Mouse (Mus musculus): ENCODE data around the gene Rpl28. TPM values are rescaled to one million over a fixed set of nuclear protein-coding genes. Genes with fewer than 3 reads are reported as not detected.

Rpl28 gene
- total and polyA plus RNA-seq, 3 experiments, result 548 to 5,642 (median 1,543) TPM

DNA sequence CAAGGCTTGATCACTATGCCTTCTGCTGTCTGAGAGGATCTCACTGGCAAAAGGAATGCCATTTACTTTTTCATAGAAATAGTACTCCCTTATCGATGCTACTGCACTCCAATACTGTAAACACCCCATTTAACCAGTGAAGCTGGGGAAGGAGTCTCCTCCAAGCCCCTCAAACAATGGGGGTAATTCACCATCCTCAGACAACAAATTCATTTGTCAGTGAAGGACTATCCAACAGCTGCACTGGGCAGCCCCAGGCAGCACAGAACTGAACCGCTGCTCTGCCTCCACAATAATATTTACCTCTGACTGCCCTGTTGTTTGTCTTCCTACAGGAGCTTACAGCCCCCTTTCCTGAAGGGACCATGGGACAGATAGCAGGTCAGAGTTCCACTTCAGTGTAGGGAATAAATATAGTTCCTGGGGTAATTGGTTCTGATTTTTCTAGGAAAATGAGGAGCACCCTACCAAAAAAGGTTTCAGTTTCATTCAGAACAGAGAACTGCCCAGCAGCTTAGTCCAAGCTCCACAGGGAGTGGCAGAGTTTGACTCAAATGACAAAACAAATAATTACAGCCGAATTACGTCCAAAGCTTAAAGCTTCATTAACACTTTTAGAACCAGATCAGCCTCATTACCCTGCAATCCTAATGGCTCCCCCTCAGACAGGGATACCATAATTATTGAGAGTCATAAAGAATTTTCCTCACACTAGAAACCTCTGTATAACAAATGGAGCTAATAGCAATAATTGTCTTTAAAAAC lies 27.5 kb upstream of the Rpl28 start:
- Histone ChIP-seq H3K4me1 (ENCODE audit: insufficient read depth, low read depth, low read length) (no peaks in the 10 kb centered on the region), H3K27me3 (ENCODE audit: insufficient read depth, low read length) (peaks cover 22% of the 10 kb centered on the region), H3K4me3 (ENCODE audit: low read depth, low read length) (no peak overlapping the region), H3K9me3 (replicated peaks) (no peaks in the 10 kb centered on the region), H3K36me3 (replicated peaks) (no peaks in the 10 kb centered on the region)
- no peak for TF ChIP-seq CTCF (IDR thresholded peaks at IDR 0.05; ENCODE audit: low read depth, low read length)
- no peak for TF ChIP-seq POLR2AphosphoS5 (IDR thresholded peaks at IDR 0.05; ENCODE audit: insufficient replicate concordance, low read depth, low read length)
- TF ChIP-seq GATA1 (IDR thresholded peaks at IDR 0.05; ENCODE audit: borderline replicate concordance, low read length), result no peak
- TF ChIP-seq TAL1 (conservative IDR thresholded peaks at IDR 0.05; ENCODE audit: low read depth, low read length), result no peak
- no peak for TF ChIP-seq GATA2 (IDR thresholded peaks at IDR 0.05; ENCODE audit: borderline replicate concordance, low read depth, low read length)
- ATAC-seq (ENCODE audit: extremely low read depth, insufficient number of reproducible peaks, low FRiP score, poor library complexity, severe bottlenecking) (no peak), DNase-seq (ENCODE audit: low spot score) (no peak)

GRCm38 (mm10) chr7:4771202-4771601 lies 21.5 kb upstream of the Rpl28 start, which contains the start of gene Fam71e2:
Gene Fam71e2 (minus strand): TSS chr7:4771302.
- DNase-seq (ENCODE audit: low spot score) (no peak), ATAC-seq (ENCODE audit: extremely low read depth, insufficient number of reproducible peaks, low FRiP score, poor library complexity, severe bottlenecking) (no peak)
- Histone ChIP-seq H3K4me1 (ENCODE audit: insufficient read depth, low read depth, low read length) (no peaks in the 10 kb centered on the region), H3K36me3 (replicated peaks) (no peaks in the 10 kb centered on the region), H3K9me3 (replicated peaks) (no peaks in the 10 kb centered on the region), H3K27me3 (ENCODE audit: insufficient read depth, low read length) (peaks cover 44% of the 10 kb centered on the region), H3K4me3 (ENCODE audit: low read depth, low read length) (no peak within 1 kb of the TSS)
- no peak for TF ChIP-seq GATA2 (IDR thresholded peaks at IDR 0.05; ENCODE audit: borderline replicate concordance, low read depth, low read length)
- no peak for TF ChIP-seq TAL1 (conservative IDR thresholded peaks at IDR 0.05; ENCODE audit: low read depth, low read length)
- TF ChIP-seq CTCF (IDR thresholded peaks at IDR 0.05; ENCODE audit: low read depth, low read length), result no peak
- TF ChIP-seq POLR2AphosphoS5 (IDR thresholded peaks at IDR 0.05; ENCODE audit: insufficient replicate concordance, low read depth, low read length), result no peak

- no peaks in the 10 kb centered on the region for H3K9me3 ChIP-seq (replicated peaks)
- H3K36me3 ChIP-seq (replicated peaks), result no peaks in the 10 kb centered on the region
- H3K27me3 ChIP-seq (ENCODE audit: insufficient read depth, low read length), result peaks cover 47% of the 10 kb centered on the region
- peaks cover 43% of the 10 kb centered on the region for H3K4me1 ChIP-seq (ENCODE audit: insufficient read depth, low read depth, low read length)
- no peak overlapping the region for H3K4me3 ChIP-seq (ENCODE audit: low read depth, low read length)
- DNase-seq (ENCODE audit: low spot score) (no peak), ATAC-seq (ENCODE audit: extremely low read depth, insufficient number of reproducible peaks, low FRiP score, poor library complexity, severe bottlenecking) (no peak)
- TF ChIP-seq GATA1 (IDR thresholded peaks at IDR 0.05; ENCODE audit: borderline replicate concordance, low read length) (no peak), TAL1 (conservative IDR thresholded peaks at IDR 0.05; ENCODE audit: low read depth, low read length) (no peak), POLR2AphosphoS5 (IDR thresholded peaks at IDR 0.05; ENCODE audit: insufficient replicate concordance, low read depth, low read length) (no peak), CTCF (IDR thresholded peaks at IDR 0.05; ENCODE audit: low read depth, low read length) (no peak), GATA2 (IDR thresholded peaks at IDR 0.05; ENCODE audit: borderline replicate concordance, low read depth, low read length) (no peak)
Measured at GRCm38 (mm10) chr7:4776131-4776530, 16.5 kb upstream of the Rpl28 start.

DNA sequence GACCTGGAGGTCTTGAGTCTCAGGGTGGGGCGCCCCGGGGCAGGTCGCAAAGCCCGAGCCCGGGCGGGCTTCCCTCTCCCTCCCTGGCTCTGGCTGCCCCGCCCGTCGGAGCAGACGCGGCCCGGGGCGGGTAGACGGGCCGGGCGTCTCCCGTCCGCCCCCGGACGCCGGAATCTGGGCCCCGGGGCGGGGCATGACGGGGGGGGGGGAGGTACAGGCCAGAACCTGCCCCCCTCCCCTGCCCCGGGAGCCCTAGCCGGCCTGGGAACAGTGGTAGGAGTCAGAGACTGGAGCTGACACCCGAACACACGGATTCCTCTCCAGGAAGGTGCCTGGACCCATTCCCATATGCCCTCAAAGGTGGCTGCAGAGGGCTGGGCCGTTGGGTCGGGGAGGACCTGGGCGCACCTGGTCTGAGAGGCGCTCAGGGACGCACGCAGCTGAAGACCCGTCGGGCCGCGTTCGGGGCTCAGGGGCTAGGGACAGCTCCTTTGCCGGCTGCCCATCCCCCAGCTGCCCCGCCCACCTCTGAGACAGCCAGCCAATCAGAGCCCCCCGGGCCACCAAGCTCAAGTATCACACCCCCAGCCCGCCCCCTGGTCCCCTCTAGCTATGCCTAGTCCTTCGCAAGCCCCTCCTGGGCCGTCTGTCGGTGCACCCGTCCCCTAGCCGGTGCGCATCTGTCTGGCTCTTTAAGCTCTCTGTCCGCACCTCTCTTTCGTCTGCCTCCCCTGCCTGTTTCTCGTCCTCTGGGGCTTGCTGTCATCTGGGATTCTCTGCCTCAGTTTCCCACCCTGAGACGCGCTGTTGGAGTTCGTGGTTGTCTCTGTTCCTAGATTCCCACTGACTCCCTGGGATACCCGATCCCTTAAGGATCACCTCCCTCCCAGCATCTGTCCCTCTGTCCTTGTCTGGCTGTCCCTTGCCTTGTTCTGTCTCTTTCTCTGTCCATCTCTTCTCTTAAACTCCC lies 15.5 kb upstream of the Rpl28 start:
- no peak for DNase-seq (ENCODE audit: low spot score)
- Histone ChIP-seq H3K4me1 (ENCODE audit: insufficient read depth, low read depth, low read length) (peaks cover 50% of the 10 kb centered on the region), H3K36me3 (replicated peaks) (no peaks in the 10 kb centered on the region), H3K4me3 (ENCODE audit: low read depth, low read length) (peak overlapping the region; percentile 63; the same call in 1 of the 2 replicates), H3K27me3 (ENCODE audit: insufficient read depth, low read length) (peaks cover 47% of the 10 kb centered on the region), H3K9me3 (replicated peaks) (no peaks in the 10 kb centered on the region)
- ATAC-seq (ENCODE audit: extremely low read depth, insufficient number of reproducible peaks, low FRiP score, poor library complexity, severe bottlenecking), result no peak
- TF ChIP-seq CTCF (IDR thresholded peaks at IDR 0.05; ENCODE audit: low read depth, low read length) (no peak), POLR2AphosphoS5 (IDR thresholded peaks at IDR 0.05; ENCODE audit: insufficient replicate concordance, low read depth, low read length) (no peak), GATA1 (IDR thresholded peaks at IDR 0.05; ENCODE audit: borderline replicate concordance, low read length) (no peak), TAL1 (conservative IDR thresholded peaks at IDR 0.05; ENCODE audit: low read depth, low read length) (no peak)

- H3K4me3 ChIP-seq (ENCODE audit: low read depth, low read length), result no peak overlapping the region
- DNase-seq (ENCODE audit: low spot score) (no peak), ATAC-seq (ENCODE audit: extremely low read depth, insufficient number of reproducible peaks, low FRiP score, poor library complexity, severe bottlenecking) (no peak)
- H3K4me1 ChIP-seq (ENCODE audit: insufficient read depth, low read depth, low read length), result peaks cover 59% of the 10 kb centered on the region
- TF ChIP-seq GATA1 (IDR thresholded peaks at IDR 0.05; ENCODE audit: borderline replicate concordance, low read length) (no peak), CTCF (IDR thresholded peaks at IDR 0.05; ENCODE audit: low read depth, low read length) (no peak), POLR2AphosphoS5 (IDR thresholded peaks at IDR 0.05; ENCODE audit: insufficient replicate concordance, low read depth, low read length) (no peak), GATA2 (IDR thresholded peaks at IDR 0.05; ENCODE audit: borderline replicate concordance, low read depth, low read length) (no peak), TAL1 (conservative IDR thresholded peaks at IDR 0.05; ENCODE audit: low read depth, low read length) (no peak)
- peaks cover 2% of the 10 kb centered on the region for H3K36me3 ChIP-seq (replicated peaks)
- no peaks in the 10 kb centered on the region for H3K9me3 ChIP-seq (replicated peaks)
- peaks cover 47% of the 10 kb centered on the region for H3K27me3 ChIP-seq (ENCODE audit: insufficient read depth, low read length)
Measured at GRCm38 (mm10) chr7:4777851-4778637, 14.6 kb upstream of the Rpl28 start.

Data from G1E (cell line).